Mouse (Mus musculus) v-Abl transformed pro-B cells (cell line): ENCODE measurements around the gene Gpr119.

Experiments
- in situ Hi-C, 2 experiments: fragments of 400-800 bp; cut with MboI; formaldehyde crosslinking; loops; one replicate each; pipeline ENCODE4 v1.15.1; 2025; ENCODE audit not compliant: unreplicated experiment in 2 of 2

The Gpr119 gene

GRCm38 (mm10) chrX:48674171-48674570 is at the start of gene Gpr119:
Gpr119 (minus strand) TSS chrX:48674478.
- in situ Hi-C loops = loop anchor here in 1 of 2 experiments (10.0 kb wide), 1 partner anchor 231 kb away; no protein-coding TSS in a partner anchor

- in situ Hi-C loops = no loop called here
Observed at GRCm38 (mm10) chrX:48712846-48713245, 38.6 kb upstream of the Gpr119 start.

GRCm38 (mm10) chrX:48709701-48710100 is 35.4 kb upstream of the Gpr119 start:
- in situ Hi-C loops = no loop called here

DNA sequence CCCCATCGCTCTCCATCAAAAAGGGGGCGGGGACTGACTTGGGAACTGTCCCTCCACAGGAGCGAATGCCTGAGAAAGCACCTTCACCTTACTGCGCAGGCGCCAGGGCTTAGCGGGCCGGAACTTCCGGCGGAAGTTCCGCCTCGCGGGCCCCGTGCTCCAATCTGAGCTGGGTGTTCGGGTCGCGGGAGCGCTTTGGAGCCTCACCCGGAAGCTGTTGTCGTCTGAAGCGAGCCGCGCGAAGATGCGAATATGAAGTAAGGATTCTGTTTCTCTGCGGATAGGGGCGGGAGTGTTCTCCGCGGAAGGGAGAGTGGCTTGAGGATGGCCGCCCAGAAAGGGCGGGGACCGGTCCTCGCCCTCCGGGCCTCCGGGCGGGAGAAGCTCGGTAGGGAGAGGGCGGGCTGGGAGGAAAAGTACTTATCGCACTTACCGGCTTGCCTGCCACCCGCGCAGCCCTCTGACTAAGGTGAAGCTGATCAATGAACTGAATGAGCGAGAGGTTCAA is 20.6 kb upstream of the Gpr119 start, which contains the start of gene Rbmx2:
Gene Rbmx2, plus strand, starts transcription at position 141 of the 508 bp plus-strand sequence.
- in situ Hi-C loops = loop anchor here in 1 of 2 experiments (10.0 kb wide), 1 partner anchor 200 kb away; no protein-coding TSS in a partner anchor

DNA sequence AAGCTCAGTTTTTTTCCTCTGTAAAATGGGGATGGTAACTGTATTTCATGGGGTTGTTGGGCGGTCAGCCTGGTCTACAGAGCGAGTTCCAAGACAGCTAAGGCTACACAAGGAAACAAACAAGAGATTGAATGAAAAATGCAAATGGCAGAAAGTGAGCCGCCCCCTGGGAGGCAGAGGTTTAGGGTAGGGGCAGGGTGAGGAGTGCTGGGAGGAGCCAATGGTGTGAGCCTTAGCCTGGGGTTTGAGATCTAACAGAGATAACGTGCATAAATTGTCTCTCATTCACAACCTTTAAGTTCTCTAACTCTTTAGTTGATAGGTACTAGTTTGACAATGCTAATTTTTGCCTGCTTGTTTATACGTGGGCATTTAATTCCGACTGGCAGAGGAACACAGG is 20.2 kb upstream of the Gpr119 start:
- in situ Hi-C loops = loop anchor here in 1 of 2 experiments (10.0 kb wide), 1 partner anchor 200 kb away; no protein-coding TSS in a partner anchor

GRCm38 (mm10) chrX:48683857-48684256 is 9.6 kb upstream of the Gpr119 start:
- in situ Hi-C loops = loop anchor here (10.0 kb wide), 2 partner anchors 131 to 621 kb away; no protein-coding TSS in a partner anchor

DNA sequence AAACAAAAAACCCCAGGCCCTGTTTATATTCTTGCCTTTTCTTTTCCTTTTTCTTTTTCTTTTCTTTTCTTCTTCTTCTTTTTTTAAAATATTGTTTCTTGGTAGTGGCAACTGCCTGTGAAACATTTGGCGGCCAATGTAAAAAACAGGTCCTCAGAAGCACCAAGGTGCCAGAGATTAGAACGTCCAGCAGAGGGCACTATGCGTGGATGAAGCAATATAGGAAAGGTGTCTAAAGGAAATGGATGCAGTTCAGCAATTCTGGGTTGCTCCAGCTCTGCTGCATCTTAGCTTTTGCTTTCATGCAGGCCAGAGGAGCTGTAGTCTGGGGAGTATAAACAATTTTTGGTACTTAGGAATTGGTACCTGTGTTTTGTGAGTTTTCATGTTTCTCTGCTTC is 9.2 kb upstream of the Gpr119 start:
- in situ Hi-C loops = loop anchor here (10.0 kb wide), 2 partner anchors 131 to 621 kb away; no protein-coding TSS in a partner anchor

DNA sequence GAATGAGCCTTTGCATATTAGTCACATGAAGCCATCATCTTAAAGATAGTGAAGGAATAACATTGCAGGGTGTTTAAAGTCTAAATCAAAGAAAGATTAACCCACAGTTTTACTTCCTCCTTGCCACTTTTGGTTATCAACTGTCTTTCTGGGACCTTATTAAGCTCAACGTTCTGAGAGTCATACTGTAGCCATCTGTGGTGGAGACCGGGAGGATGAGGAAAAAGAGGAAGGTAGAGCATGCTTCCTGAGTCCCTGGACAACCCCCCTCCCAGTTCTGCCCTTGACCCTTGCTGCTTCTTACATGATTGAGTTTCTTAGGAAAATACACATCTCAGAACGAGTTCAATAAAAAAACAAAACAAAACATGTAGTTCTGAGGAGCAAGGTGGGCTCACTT is 2.6 kb downstream of the Gpr119 start:
- in situ Hi-C loops = loop anchor here in 1 of 2 experiments (10.0 kb wide), 1 partner anchor 233 kb away; no protein-coding TSS in a partner anchor

- in situ Hi-C loops = loop anchor here in 1 of 2 experiments (5.0 kb wide), 1 partner anchor 1833 kb away; no protein-coding TSS in a partner anchor
Observed at GRCm38 (mm10) chrX:48669588-48669987, 4.7 kb downstream of the Gpr119 start.

DNA sequence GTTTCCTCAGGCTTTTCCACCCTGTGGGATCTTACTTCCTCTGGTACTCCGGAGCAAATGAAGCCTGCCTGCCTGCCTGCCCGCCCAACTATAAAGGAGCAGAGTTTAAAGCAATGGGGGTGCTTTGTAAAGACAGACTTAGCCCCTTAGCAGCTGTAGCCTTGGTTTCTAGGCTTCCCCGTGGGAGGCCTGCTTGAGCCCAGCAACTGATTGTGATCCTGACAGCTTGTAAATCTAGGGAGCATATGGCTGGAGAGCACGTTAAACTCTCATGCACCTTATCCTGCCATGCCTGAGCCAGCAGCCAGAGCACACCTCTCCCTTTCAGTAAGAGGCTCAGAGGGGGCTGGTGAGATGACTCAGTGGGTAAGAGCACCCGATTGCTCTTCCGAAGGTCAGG is 7.5 kb downstream of the Gpr119 start:
- in situ Hi-C loops = loop anchor here in 1 of 2 experiments (5.0 kb wide), 1 partner anchor 1835 kb away; no protein-coding TSS in a partner anchor

- in situ Hi-C loops = loop anchor here in 1 of 2 experiments (10.0 kb wide), 1 partner anchor 1861 kb away; no protein-coding TSS in a partner anchor
Observed at GRCm38 (mm10) chrX:48644122-48644521, 30.2 kb downstream of the Gpr119 start.

- in situ Hi-C loops = no loop called here
Observed at GRCm38 (mm10) chrX:48637032-48637431, 37.2 kb downstream of the Gpr119 start.

DNA sequence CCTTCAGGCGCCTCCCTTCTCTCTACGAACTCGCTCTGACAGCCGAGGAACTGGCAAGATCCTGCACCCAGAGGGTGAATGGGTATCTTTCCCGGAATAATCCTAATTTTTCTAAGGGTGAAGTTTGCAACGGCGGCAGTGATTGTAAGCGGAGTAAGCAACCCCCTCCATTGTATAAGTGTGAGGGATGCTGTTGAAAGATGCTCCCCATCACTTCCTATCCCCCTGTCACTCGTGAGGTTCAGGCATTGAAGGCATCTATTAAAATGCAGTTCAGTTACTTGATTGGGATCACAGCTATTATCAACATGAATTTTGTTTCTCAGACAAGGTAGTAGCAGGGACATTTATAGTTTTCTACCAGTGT is 50.2 kb downstream of the Gpr119 start:
- in situ Hi-C loops = no loop called here

DNA sequence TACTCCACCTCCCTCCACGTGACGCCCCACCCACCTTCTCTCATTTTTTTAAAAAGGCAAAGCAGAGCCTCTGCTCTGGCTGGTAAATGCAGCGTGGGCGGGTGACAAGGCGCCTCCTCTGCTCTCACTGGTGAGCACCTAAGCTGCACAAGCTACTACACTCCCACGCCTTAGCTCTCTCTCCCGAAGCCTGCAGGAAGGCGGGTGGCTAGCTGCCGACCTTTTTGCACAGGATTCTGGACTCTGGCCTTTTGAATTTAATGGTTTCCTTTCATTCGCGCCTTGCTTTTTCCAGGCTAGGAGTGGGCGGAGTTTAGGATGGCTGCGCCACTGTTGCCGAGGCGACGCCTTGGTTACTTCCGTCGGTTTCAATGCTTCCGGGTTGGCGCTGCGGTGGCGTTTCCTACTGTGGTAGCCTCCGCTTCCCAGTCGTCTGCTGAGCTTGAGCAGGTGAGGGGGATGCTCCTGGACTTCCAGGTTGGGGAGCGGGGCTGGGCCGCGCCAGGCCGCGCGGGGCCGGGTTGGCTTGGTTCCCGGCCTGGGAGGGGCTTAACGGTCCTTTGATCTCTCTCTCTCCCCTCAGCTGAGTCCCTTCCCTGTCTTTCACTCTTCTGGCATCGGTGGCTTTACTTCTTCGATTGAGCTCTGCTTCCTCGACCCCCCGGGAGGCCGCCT is 50.8 kb downstream of the Gpr119 start, which contains the start of gene Slc25a14:
Gene Slc25a14, plus strand, starts transcription at position 35 of the 675 bp plus-strand sequence.
- in situ Hi-C loops = no loop called here

DNA sequence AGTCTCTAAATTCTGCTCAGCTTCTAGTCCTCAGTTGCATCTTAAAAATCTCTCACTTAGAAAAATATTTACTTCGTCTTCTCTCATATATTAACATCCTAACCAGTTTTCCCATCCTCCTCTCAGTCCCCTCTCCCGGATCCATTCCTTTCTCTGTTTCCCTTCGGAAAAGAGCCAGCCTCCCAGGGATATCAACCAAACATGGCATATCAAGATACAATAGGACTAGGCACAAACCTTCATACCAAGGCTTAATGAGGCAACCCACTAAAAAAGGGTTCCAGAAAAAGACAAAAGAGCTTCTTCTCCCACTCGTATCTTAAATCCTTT is 51.3 kb downstream of the Gpr119 start:
- in situ Hi-C loops = no loop called here
